Mouse (Mus musculus) limb, embryonic 15.5 days (tissue): Measurements from ENCODE around the gene Chpt1. TPM values are rescaled to one million over a fixed set of nuclear protein-coding genes. Genes with fewer than 3 reads are reported as not detected.

Experiments used
- ATAC-seq: fragments of 200-750 bp; cut with Nextera tagmentation; 2 replicates; pipeline ENCODE4 v1.8.0; 2017; ENCODE audit warnings: low read depth, moderate TSS enrichment; ENCODE audit not compliant: insufficient number of reproducible peaks, low FRiP score, low TSS enrichment
- H3K27ac ChIP-seq: fragments of 300-500 bp; sonication (generic); 2 replicates; pipeline ENCODE4 v1.5.1; 2015; ENCODE audit warnings: moderate library complexity, mild to moderate bottlenecking, inconsistent platforms
- H3K27me3 ChIP-seq: fragments of 300-500 bp; sonication (generic); 2 replicates; pipeline ENCODE4 v1.6.1; 2015; ENCODE audit warnings: inconsistent platforms
- H3K36me3 ChIP-seq: fragments of 300-500 bp; sonication (generic); 2 replicates; pipeline ENCODE4 v1.6.1; 2015; ENCODE audit warnings: inconsistent platforms
- H3K4me1 ChIP-seq: fragments of 300-500 bp; sonication (generic); 2 replicates; pipeline ENCODE4 v1.6.1; 2015; ENCODE audit warnings: inconsistent platforms
- H3K4me2 ChIP-seq: fragments of 300-500 bp; sonication (generic); 2 replicates; pipeline ENCODE4 v1.6.1; 2015; ENCODE audit warnings: mild to moderate bottlenecking, inconsistent platforms
- H3K4me3 ChIP-seq: fragments of 300-500 bp; sonication (generic); 2 replicates; pipeline ENCODE4 v1.5.1; 2015; ENCODE audit warnings: mild to moderate bottlenecking, inconsistent platforms
- H3K9ac ChIP-seq: fragments of 300-500 bp; sonication (generic); 2 replicates; pipeline ENCODE4 v1.6.1; 2015; ENCODE audit warnings: inconsistent platforms
- H3K9me3 ChIP-seq: fragments of 300-500 bp; sonication (generic); 2 replicates; pipeline ENCODE4 v1.6.1; 2016; ENCODE audit warnings: inconsistent platforms
- WGBS: fragments of 180-500 bp; shearing (Covaris S2); methylation state at CpG from one replicate; pipeline ENCODE4 v1.1.7; 2015; 5-methylcytosine and 5-hydroxymethylcytosine counted together
- polyA plus RNA-seq: library from polyadenylated mRNA; unstranded; fragments of >200 nt; fragmentation: Nextera tagmentation; extraction: Ambion mirVana; gene quantifications from 2 replicates; pipeline ENCODE4 v1.2.1, GENCODE M21; 2015

Gene Chpt1
- polyA plus RNA-seq, 1 experiment from 2014 or later, result 27.9 TPM

- H3K4me1 ChIP-seq, result no peaks in the 10 kb centered on the region
- no peaks in the 10 kb centered on the region for H3K9me3 ChIP-seq
- no peak overlapping the region for H3K9ac ChIP-seq
- peaks cover 20% of the 10 kb centered on the region for H3K36me3 ChIP-seq
- no peak for ATAC-seq
- H3K4me2 ChIP-seq, result no peak overlapping the region
- no peaks in the 10 kb centered on the region for H3K27me3 ChIP-seq
- no peak overlapping the region for H3K4me3 ChIP-seq
- H3K27ac ChIP-seq, result no peak overlapping the region
- 93% methylated on average over 19 of the region's 19 CpGs for WGBS
Measured at GRCm38 (mm10) chr10:88420655-88421435, 83.0 kb downstream of the Chpt1 start.

- WGBS, result 71% methylated on average over 11 of the region's 11 CpGs
Measured at GRCm38 (mm10) chr10:88420141-88420541, 83.7 kb downstream of the Chpt1 start.

GRCm38 (mm10) chr10:88417686-88418085 is 86.2 kb downstream of the Chpt1 start:
- Histone ChIP-seq H3K4me3 (no peak overlapping the region), H3K27me3 (no peaks in the 10 kb centered on the region), H3K4me1 (no peaks in the 10 kb centered on the region), H3K9ac (no peak overlapping the region), H3K36me3 (peaks cover 19% of the 10 kb centered on the region), H3K4me2 (no peak overlapping the region), H3K27ac (no peak overlapping the region), H3K9me3 (no peaks in the 10 kb centered on the region)
- ATAC-seq, result no peak
- WGBS, result 91% methylated on average over 5 of the region's 5 CpGs

More at GRCm38 (mm10) chr10:88420141-88420541, 83.7 kb downstream of the Chpt1 start:
- Histone ChIP-seq H3K27ac (no peak overlapping the region), H3K36me3 (peaks cover 22% of the 10 kb centered on the region), H3K4me3 (no peak overlapping the region), H3K4me2 (no peak overlapping the region), H3K9me3 (no peaks in the 10 kb centered on the region), H3K9ac (no peak overlapping the region), H3K27me3 (no peaks in the 10 kb centered on the region), H3K4me1 (no peaks in the 10 kb centered on the region)
- ATAC-seq, result no peak

GRCm38 (mm10) chr10:88412290-88412995 is 91.4 kb downstream of the Chpt1 start:
- H3K4me3 ChIP-seq, result no peak overlapping the region
- no peaks in the 10 kb centered on the region for H3K4me1 ChIP-seq
- ATAC-seq, result no peak
- H3K9ac ChIP-seq, result no peak overlapping the region
- H3K27ac ChIP-seq, result no peak overlapping the region
- H3K4me2 ChIP-seq, result no peak overlapping the region
- H3K9me3 ChIP-seq, result no peaks in the 10 kb centered on the region
- WGBS, result 53% methylated on average over 17 of the region's 17 CpGs
- H3K36me3 ChIP-seq, result peaks cover 3% of the 10 kb centered on the region; the same call in 1 of the 2 replicates
- H3K27me3 ChIP-seq, result no peaks in the 10 kb centered on the region

GRCm38 (mm10) chr10:88409751-88410150 is 94.1 kb downstream of the Chpt1 start:
- Histone ChIP-seq H3K4me2 (no peak overlapping the region), H3K27me3 (no peaks in the 10 kb centered on the region), H3K36me3 (no peaks in the 10 kb centered on the region), H3K9me3 (no peaks in the 10 kb centered on the region), H3K27ac (no peak overlapping the region), H3K4me3 (no peak overlapping the region), H3K4me1 (no peaks in the 10 kb centered on the region), H3K9ac (no peak overlapping the region)
- 49% methylated on average over 2 of the region's 2 CpGs for WGBS
- ATAC-seq, result no peak

GRCm38 (mm10) chr10:88407875-88408631 is 95.8 kb downstream of the Chpt1 start:
- WGBS, result 85% methylated on average over 12 of the region's 12 CpGs
- no peaks in the 10 kb centered on the region for H3K4me1 ChIP-seq

GRCm38 (mm10) chr10:88405812-88406211 is 98.1 kb downstream of the Chpt1 start:
- H3K4me2 ChIP-seq, result no peak overlapping the region
- no peaks in the 10 kb centered on the region for H3K9me3 ChIP-seq
- H3K4me3 ChIP-seq, result no peak overlapping the region
- H3K27me3 ChIP-seq, result no peaks in the 10 kb centered on the region
- H3K9ac ChIP-seq, result no peak overlapping the region
- 66% methylated on average over 7 of the region's 7 CpGs for WGBS
- ATAC-seq, result no peak
- H3K27ac ChIP-seq, result no peak overlapping the region
- H3K36me3 ChIP-seq, result peaks cover 5% of the 10 kb centered on the region; the same call in 1 of the 2 replicates
- no peaks in the 10 kb centered on the region for H3K4me1 ChIP-seq

More at GRCm38 (mm10) chr10:88407875-88408631, 95.8 kb downstream of the Chpt1 start:
- no peak overlapping the region for H3K27ac ChIP-seq
- ATAC-seq, result no peak
- no peaks in the 10 kb centered on the region for H3K9me3 ChIP-seq
- no peaks in the 10 kb centered on the region for H3K27me3 ChIP-seq
- H3K36me3 ChIP-seq, result no peaks in the 10 kb centered on the region
- H3K4me2 ChIP-seq, result no peak overlapping the region
- H3K9ac ChIP-seq, result no peak overlapping the region
- H3K4me3 ChIP-seq, result no peak overlapping the region

- 61% methylated on average over 6 of the region's 6 CpGs for WGBS
- Histone ChIP-seq H3K9me3 (no peaks in the 10 kb centered on the region), H3K27me3 (no peaks in the 10 kb centered on the region)
Measured at GRCm38 (mm10) chr10:88404220-88404619, 99.7 kb downstream of the Chpt1 start.

GRCm38 (mm10) chr10:88403021-88403420 is 100.9 kb downstream of the Chpt1 start:
- H3K27ac ChIP-seq, result no peak overlapping the region
- no peaks in the 10 kb centered on the region for H3K27me3 ChIP-seq
- no peak overlapping the region for H3K9ac ChIP-seq
- no peak for ATAC-seq
- H3K36me3 ChIP-seq, result peaks cover 5% of the 10 kb centered on the region; the same call in 1 of the 2 replicates
- no peaks in the 10 kb centered on the region for H3K4me1 ChIP-seq
- H3K4me3 ChIP-seq, result no peak overlapping the region
- no peaks in the 10 kb centered on the region for H3K9me3 ChIP-seq
- 87% methylated on average over 4 of the region's 4 CpGs for WGBS
- H3K4me2 ChIP-seq, result no peak overlapping the region

More at GRCm38 (mm10) chr10:88404220-88404619, 99.7 kb downstream of the Chpt1 start:
- no peak overlapping the region for H3K9ac ChIP-seq
- H3K4me3 ChIP-seq, result no peak overlapping the region
- ATAC-seq, result no peak
- H3K4me1 ChIP-seq, result no peaks in the 10 kb centered on the region
- peaks cover 5% of the 10 kb centered on the region; the same call in 1 of the 2 replicates for H3K36me3 ChIP-seq
- H3K4me2 ChIP-seq, result no peak overlapping the region
- no peak overlapping the region for H3K27ac ChIP-seq
